Mouse (Mus musculus) ES-E14 (cell line): Measurements from ENCODE around the gene Sall1.

Experiments
- CHD2 ChIP-seq: IDR thresholded peaks from 2 replicates; pipeline ENCODE4 v1.6.1; 2014; ENCODE audit warnings: mild to moderate bottlenecking, low read depth, low read length, inconsistent platforms
- MAFK ChIP-seq: IDR thresholded peaks from 2 replicates; pipeline ENCODE4 v1.6.1; 2014; ENCODE audit warnings: mild to moderate bottlenecking, low read depth, low read length, inconsistent platforms; ENCODE audit not compliant: insufficient read depth
- ZC3H11A ChIP-seq: IDR thresholded peaks from 2 replicates; pipeline ENCODE4 v1.6.1; 2012; ENCODE audit warnings: low read depth, mild to moderate bottlenecking, inconsistent platforms, low read length, borderline replicate concordance
- ZNF384 ChIP-seq: IDR thresholded peaks from 2 replicates; pipeline ENCODE4 v1.6.1; 2012; ENCODE audit warnings: low read depth, low read length, inconsistent platforms

GRCm38 (mm10) chr8:89063366-89064040 lies 19.5 kb upstream of the Sall1 start:
- TF ChIP-seq MAFK (no peak), ZNF384 (no peak), CHD2 (no peak; the same call in 1 of the 2 replicates), ZC3H11A (no peak)
